Mouse (Mus musculus): ENCODE results near the gene Ren1.
A peak's percentile ranks its signal among the peaks of the same experiment; 100 is the strongest.
"Not testable (repeated sequence)": the region's sequence is repeated elsewhere in the genome, so short reads cannot be mapped to it uniquely, and the experiment has no call there.

The Ren1 gene

GRCm38 (mm10) chr1:133350210-133350609, at the start of gene Ren1:
TSS of gene Ren1 (plus strand) at chr1:133350510.
- peak in 1 of 2 experiments; percentile 10 for DNase-seq

- DNase-seq, result peak; percentile 75 to 86
Measured at GRCm38 (mm10) chr1:133302540-133302939, 47.8 kb upstream of the Ren1 start.

- DNase-seq, result peak; percentile 86 to 88
Measured at GRCm38 (mm10) chr1:133306842-133307241, 43.5 kb upstream of the Ren1 start.

DNA sequence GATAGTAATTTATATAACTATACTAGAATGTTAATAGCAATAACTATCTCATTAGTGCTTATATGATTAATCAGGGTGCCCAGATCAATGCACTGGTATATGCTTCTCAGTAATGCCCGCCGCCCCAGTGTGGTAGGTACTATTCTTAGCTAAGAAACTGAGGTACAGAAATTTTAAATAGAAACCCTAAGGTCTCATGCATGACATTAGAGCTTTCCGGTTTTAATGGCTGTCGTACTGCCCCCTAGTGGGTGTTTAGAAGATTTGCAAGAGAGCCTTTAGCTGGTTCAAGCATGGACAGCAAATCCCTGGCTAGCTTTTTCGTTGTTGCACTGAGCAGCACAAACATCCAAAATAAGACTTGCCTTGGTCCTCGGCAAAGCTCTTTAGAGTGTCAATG, 43.0 kb upstream of the Ren1 start:
- peak in 1 of 2 experiments; percentile 55 for DNase-seq

DNA sequence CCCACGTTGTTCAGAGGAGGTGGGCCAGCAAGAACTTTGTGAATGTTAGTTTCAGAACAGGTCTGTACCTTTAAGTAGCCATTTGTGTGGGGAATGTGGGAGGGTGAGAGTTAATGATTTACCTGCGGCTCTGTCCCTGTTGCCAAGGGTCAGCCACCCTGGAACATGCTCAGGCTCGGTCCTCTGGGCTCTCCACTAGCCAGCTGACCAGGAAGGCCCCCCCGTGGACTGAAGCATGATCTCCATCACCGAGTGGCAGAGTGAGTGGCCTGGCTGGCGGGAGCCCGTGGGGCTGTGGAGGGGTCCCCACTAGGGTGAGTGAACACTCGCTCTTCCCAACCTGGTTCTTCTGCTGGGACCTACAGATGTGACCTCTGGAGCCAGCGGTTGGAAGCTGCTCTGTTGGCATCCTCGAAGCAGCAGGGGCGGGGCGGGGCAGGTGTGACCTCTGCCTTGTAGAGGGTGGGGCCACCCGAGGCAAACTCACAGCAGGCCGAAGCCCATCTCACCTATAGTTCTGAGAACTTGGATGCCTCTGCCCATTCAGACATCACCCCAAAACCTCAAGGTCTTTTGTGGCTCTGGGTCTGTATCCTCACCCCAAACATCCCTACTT, 40.5 kb upstream of the Ren1 start, which contains the start of gene Golt1a:
TSS of gene Golt1a (plus strand) at position 149 of the 616 bp plus-strand sequence.
- DNase-seq, result peak; percentile 28 to 65

DNA sequence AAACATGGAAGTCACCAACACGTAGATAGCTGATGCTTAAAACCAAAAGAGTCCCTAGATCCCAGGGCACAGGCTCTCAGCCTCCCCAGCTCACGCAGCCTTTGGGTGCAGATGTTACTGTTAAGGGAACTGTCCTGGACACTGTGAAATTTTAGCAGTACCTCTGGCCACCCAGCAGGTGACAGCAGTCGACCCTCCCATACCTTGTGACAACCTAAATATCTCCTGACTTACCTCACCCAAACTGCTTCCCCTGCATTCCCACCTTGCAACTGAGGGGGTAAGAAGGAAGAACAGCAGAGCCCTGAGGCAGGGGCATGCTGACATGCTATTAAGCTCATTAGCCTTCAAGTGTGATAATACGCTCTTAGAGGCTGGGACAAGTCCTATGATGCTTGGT, 39.1 kb upstream of the Ren1 start:
- no peak for DNase-seq

DNA sequence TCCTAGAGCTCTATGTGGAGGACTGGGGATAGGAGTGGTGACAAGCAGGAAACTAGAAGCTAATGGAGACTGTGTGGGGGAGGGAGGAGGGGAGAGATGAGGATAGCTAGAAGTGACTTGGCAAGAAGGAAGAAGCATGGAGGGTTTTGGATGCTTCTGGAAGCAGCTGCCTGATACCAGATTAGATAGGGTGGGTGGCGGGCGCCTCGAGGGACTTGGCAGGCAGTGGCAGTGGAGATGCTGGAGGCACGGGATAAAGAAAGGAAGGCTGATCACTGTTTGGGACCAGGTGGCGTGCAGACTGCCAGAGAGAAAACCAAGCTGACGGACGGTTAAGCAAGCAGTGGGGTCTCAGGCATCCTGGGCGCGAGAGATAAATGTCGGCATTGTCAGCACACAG, 38.4 kb upstream of the Ren1 start:
- DNase-seq, result peak in 1 of 2 experiments; percentile 58

DNA sequence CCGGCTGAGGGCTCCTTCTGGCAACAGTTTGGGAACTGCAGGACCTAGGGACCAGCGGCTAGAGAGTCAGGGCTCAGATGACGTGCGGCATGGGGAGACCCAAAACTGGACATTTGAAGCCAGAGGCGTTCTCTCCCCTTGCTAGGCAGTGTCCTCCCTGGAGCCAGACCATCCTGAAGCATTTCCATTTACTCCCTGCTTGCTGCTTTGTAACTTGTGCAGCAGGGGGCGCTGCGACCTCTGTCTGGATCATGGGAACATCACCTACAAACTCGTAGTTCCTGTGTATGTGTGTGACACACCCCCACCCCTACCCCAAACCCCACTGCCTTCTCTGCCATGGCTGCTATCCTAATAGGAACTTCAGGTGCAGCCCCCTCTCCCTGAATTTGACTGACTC, 35.9 kb upstream of the Ren1 start:
- DNase-seq, result peak; percentile 64 to 71

GRCm38 (mm10) chr1:133315775-133316174, 34.5 kb upstream of the Ren1 start:
- DNase-seq, result no peak

- DNase-seq, result no peak
Measured at GRCm38 (mm10) chr1:133316577-133316976, 33.7 kb upstream of the Ren1 start.

GRCm38 (mm10) chr1:133317149-133317548, 33.2 kb upstream of the Ren1 start:
- DNase-seq, result no peak

- DNase-seq, result peak; percentile 61 to 78
Measured at GRCm38 (mm10) chr1:133321267-133321925, 28.9 kb upstream of the Ren1 start, which contains the start of gene Kiss1. TSS of gene Kiss1 (plus strand) at chr1:133321875.

- DNase-seq, result peak in 1 of 2 experiments; percentile 53
Measured at GRCm38 (mm10) chr1:133323333-133323732, 27.0 kb upstream of the Ren1 start.

GRCm38 (mm10) chr1:133325951-133326350, 24.4 kb upstream of the Ren1 start:
- no peak for DNase-seq

DNA sequence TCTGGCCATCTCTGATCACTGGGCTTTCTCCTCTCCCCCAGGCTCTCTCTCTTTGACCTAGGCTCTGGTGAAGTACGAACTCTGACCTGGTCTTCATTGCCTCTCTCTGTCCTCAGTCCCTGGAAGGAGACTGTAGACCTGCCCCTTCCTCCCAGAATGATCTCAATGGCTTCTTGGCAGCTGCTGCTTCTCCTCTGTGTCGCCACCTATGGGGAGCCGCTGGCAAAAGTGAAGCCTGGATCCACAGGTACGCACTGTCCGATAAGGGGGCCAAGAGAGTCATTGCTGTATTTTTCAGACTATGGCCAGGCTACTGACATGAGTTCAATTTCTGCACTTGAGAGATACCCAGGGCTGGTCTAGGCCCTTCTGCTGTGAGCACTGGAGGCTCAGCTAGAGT, 23.2 kb upstream of the Ren1 start:
- no peak for DNase-seq

GRCm38 (mm10) chr1:133328299-133328795, 22.0 kb upstream of the Ren1 start:
- no peak for DNase-seq

DNA sequence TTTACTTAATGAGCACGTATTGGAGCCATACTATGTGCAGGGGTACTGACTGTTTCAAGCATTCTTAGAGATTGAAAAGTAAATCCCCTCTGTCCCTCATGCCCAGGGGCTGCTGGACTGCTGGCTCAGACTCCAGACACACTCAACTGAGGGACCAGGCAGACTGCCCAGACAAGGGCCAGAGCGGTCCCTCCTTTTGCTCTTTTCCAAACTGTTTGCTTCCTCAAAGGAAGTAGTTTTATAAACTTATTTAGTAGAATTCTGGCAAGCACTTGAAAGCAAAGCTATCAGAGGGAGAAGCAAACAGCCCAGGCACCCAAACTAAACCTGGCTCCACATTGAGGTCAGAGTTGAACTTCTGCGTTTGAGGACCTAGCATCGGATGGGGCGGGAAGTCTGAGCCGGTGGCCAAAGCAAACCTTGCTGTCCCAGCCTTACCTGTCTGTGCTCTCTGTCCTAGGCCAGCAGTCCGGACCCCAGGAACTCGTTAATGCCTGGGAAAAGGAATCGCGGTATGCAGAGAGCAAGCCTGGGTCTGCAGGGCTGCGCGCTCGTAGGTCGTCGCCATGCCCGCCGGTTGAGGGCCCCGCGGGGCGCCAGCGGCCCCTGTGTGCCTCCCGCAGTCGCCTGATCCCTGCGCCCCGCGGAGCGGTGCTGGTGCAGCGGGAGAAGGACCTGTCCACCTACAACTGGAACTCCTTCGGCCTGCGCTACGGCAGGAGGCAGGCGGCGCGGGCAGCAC, 21.2 kb upstream of the Ren1 start:
- DNase-seq, result peak; percentile 71 to 88

DNA sequence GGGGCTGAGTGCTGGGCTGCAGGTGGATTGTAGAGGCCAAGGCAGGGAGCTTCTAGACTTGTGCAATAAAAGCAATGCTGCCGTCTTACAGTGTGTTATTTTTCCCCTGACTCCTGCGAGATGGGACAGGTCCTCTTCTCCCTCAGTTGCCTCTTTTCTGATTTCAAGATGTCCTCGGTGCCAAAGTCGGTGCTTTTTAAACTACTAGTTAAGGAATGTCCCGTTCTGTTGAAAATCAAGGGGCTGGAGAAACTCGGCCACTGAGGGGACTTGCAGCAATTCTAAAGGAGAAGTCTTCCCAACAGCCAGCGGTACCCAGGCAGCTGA, 20.7 kb upstream of the Ren1 start:
- DNase-seq, result no peak

DNA sequence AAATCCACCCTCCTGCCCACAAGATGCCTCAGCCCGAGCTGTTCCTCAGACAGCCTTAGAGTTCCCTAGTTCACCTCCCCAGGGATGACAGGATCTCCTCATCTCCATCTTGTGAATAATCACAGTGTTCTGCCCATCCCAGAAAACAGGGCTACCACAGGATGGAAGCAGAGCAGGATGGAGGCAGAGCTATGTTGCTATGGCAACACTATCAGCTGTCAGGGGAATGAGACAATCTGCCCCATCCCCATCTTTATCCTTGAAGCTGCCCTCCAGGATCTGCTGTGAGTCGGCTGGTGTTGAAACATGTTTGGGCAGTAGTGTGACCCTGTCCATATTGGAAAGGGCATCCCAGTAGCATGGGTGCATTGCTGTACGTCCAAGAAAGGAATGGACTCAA, 19.2 kb upstream of the Ren1 start:
- no peak for DNase-seq

GRCm38 (mm10) chr1:133332656-133333430, 17.5 kb upstream of the Ren1 start:
- no peak for DNase-seq

DNA sequence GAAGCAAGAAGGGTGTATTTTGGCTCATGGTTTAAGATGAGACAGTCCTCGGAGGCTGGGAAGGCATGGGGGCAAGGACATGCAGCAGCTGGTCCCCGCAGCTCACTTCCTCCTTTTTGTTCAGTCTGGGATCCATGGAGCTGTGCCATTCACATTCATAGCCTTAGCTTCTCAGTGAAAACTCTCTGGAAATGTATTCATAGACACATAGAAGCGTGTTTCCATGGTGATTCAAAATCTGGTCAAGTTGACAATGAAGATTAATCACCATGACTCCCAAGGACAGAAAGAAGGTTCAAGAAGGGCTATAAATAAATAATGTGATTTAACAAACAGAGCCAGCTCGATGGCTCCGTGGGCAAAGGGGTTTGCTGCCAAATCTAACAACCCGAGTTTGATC, 16.4 kb upstream of the Ren1 start:
- peak in 1 of 2 experiments; percentile 9 for DNase-seq

DNA sequence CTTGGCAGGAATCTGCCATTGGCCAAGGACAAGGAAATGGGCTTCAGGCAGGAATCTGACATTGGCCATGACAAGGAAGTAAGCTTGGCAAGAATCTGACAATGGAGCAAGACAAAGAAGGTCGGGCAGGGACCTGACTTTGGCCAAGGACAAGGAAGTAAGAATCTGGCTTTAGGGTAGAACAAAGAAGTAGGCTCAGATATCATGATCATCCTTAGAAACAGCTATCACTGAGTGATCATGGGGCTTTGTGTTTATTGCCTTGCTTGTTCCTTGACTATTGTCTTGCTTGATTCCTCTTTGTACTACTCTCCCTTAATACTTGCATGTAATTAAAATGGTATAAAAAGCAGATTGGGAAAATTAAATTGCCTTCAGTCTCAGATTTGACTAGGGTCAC, 9.9 kb upstream of the Ren1 start:
- DNase-seq, result not testable (repeated sequence)

DNA sequence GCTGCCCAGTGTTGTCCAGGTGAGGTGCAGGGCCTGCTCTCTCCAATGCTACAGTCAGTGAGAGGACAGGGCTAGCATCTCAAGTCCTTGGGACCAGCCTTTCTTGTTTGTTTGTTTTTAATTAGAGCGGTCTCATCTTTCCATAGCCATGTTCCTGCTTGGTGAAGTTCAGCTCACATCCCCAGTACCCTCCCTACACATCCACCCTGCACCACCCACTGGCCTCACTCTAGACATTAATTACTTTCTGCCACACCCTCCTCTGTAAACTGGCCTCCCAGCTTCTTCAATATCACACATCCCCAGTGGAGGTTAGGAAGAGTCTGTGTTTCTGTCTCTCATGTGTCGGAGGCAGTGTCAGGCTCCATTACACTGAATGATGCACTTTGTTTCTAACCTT, 6.0 kb upstream of the Ren1 start:
- no peak for DNase-seq
